Mouse (Mus musculus): Measurements from ENCODE around the gene Car10. TPM values are rescaled to one million over a fixed set of nuclear protein-coding genes. Genes with fewer than 3 reads are reported as not detected.

Gene Car10
- 14.8 and 15.0 TPM in 2 replicates for polyA plus RNA-seq (2015; fragmentation: Nextera tagmentation; extraction: Ambion mirVana)

GRCm38 (mm10) chr11:93097941-93098828 is at the start of gene Car10:
Car10 (plus strand) TSS chr11:93098028.
- whole genome bisulfite sequencing, result under 1% methylated on average over 46 of the region's 48 CpGs
- no peaks in the 10 kb centered on the region for H3K36me3 ChIP-seq
- H3K4me2 ChIP-seq (replicated peaks), result peak within 1 kb of the TSS; percentile 99
- peaks cover 27% of the 10 kb centered on the region for H3K4me1 ChIP-seq (replicated peaks)
- peak within 1 kb of the TSS; percentile 73 for H3K9ac ChIP-seq (replicated peaks)
- H3K27ac ChIP-seq, result peak within 1 kb of the TSS; percentile 78
- H3K27me3 ChIP-seq, result peaks cover 59% of the 10 kb centered on the region
- H3K9me3 ChIP-seq, result no peaks in the 10 kb centered on the region
- peak within 1 kb of the TSS; percentile 68 for H3K4me3 ChIP-seq (replicated peaks)
- ATAC-seq, result peak; percentile 55

DNA sequence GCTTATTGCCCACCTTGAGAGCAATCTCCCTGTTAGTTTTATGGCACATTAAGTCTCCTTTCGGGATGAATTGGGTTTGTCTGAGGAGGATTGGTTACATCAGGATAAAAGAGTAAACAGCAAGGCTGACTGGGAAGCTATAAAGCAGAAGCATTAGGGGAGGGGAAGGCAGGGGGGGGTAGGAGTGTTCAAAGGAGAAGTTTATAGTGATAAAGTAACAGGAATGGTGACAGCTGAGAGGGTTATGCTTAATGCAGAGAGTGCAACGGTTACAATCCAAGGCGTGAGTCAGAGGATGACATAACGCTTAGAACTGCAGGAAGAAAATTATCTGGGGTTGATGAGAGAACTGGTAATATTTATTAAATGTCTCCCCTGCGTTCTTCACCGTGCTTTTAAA is 32.8 kb upstream of the Car10 start:
- no peaks in the 10 kb centered on the region for H3K9me3 ChIP-seq
- no peak overlapping the region for H3K4me2 ChIP-seq (replicated peaks)
- no peak overlapping the region for H3K9ac ChIP-seq (replicated peaks)
- no peak overlapping the region for H3K4me3 ChIP-seq (replicated peaks)
- H3K27ac ChIP-seq, result no peak overlapping the region
- H3K36me3 ChIP-seq, result no peaks in the 10 kb centered on the region
- no peaks in the 10 kb centered on the region for H3K4me1 ChIP-seq (replicated peaks)
- no peak for ATAC-seq
- WGBS, result 78% methylated on average over 6 of the region's 6 CpGs
- H3K27me3 ChIP-seq, result no peaks in the 10 kb centered on the region

DNA sequence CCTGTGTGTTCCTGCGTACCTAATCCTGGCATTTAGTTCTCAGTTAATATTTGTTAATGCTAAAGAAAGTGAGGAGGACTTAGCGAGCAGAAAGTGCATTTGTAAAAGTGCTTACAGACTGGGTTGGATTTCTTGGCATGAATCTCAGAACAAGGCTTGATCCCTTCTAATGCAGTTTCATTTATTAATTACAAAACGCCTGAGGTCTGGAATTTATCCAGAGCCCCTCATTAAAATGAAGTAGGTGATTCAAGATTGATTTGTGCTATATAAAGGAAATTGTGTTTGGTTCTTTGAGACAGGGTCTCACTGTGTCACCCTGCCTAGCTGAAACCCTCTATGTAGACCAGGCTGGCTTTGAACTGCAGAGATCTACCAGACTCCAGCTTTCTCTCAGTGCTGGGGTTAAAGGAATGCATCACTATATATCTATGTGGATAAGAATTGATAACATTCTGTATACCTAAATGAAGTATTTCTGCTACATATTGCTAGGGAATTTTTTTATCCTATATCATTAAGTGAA is 32.1 kb upstream of the Car10 start:
- no peak overlapping the region for H3K27ac ChIP-seq
- no peaks in the 10 kb centered on the region for H3K9me3 ChIP-seq
- no peak for ATAC-seq
- H3K9ac ChIP-seq (replicated peaks), result no peak overlapping the region
- no peaks in the 10 kb centered on the region for H3K27me3 ChIP-seq
- H3K4me3 ChIP-seq (replicated peaks), result no peak overlapping the region
- H3K4me2 ChIP-seq (replicated peaks), result no peak overlapping the region
- H3K36me3 ChIP-seq, result no peaks in the 10 kb centered on the region
- H3K4me1 ChIP-seq (replicated peaks), result no peaks in the 10 kb centered on the region
- WGBS, result 74% methylated on average over 3 of the region's 3 CpGs

GRCm38 (mm10) chr11:93095588-93095987 is 2.2 kb upstream of the Car10 start:
- H3K4me2 ChIP-seq (replicated peaks), result no peak overlapping the region
- H3K9ac ChIP-seq (replicated peaks), result no peak overlapping the region
- no peak for ATAC-seq
- no peaks in the 10 kb centered on the region for H3K9me3 ChIP-seq
- H3K4me3 ChIP-seq (replicated peaks), result no peak overlapping the region
- no peak overlapping the region for H3K27ac ChIP-seq
- H3K4me1 ChIP-seq (replicated peaks), result peaks cover 27% of the 10 kb centered on the region
- no peaks in the 10 kb centered on the region for H3K36me3 ChIP-seq
- peaks cover 36% of the 10 kb centered on the region for H3K27me3 ChIP-seq
- 36% methylated on average over 2 of the region's 2 CpGs for WGBS

DNA sequence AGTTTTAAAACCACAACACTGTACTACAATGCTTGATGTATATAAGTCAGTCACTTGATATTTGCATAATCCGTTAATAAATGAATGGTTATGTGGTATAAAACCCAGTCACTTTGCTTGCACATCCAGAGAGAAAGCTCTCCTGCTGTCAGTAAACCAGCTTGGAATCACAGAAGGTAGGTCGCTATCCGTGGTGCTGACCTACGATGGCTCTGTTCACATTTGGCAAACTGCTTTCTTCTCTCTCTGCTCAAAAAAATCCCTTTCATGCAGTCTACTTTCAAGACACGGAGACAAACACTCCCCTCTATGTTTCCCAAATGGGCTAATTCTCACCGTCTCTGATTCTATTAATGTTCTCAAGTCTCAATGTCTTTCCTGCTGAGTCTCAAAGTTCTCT is 827 bp upstream of the Car10 start:
- Histone ChIP-seq H3K9ac (replicated peaks) (peak overlapping the region; percentile 73; the same call in 1 of the 2 replicates), H3K36me3 (no peaks in the 10 kb centered on the region), H3K9me3 (no peaks in the 10 kb centered on the region), H3K4me2 (replicated peaks) (peak overlapping the region; percentile 99), H3K4me1 (replicated peaks) (peaks cover 27% of the 10 kb centered on the region), H3K27ac (no peak overlapping the region), H3K4me3 (replicated peaks) (peak overlapping the region; percentile 68), H3K27me3 (peaks cover 50% of the 10 kb centered on the region)
- WGBS, result under 1% methylated on average over 6 of the region's 6 CpGs
- no peak for ATAC-seq

DNA sequence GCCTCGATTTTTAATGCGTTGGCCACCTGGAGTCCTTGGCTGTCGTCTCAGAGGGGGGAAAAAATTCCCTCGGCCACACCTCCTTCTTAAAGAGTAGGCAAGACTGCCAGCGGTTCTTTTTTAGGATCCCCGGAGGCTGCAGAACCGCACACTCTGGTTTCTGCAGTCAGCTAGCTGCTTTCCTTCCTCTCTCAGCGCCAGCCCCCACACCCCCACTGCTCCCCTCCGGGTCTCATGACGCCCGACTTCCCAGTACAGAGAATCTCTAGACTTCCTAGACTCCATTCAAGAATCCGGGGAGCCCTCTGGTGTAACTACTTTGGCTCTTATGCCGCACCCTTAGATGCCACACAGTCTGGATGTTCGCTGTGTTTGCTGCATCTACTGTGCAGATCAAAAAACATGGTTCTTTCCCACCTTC is 387 bp upstream of the Car10 start:
- H3K4me2 ChIP-seq (replicated peaks), result peak overlapping the region; percentile 99
- peak overlapping the region; percentile 68 for H3K4me3 ChIP-seq (replicated peaks)
- H3K27ac ChIP-seq, result no peak overlapping the region
- 2% methylated on average over 14 of the region's 14 CpGs for WGBS
- no peaks in the 10 kb centered on the region for H3K9me3 ChIP-seq
- peaks cover 27% of the 10 kb centered on the region for H3K4me1 ChIP-seq (replicated peaks)
- peaks cover 55% of the 10 kb centered on the region for H3K27me3 ChIP-seq
- H3K9ac ChIP-seq (replicated peaks), result peak overlapping the region; percentile 73
- no peak for ATAC-seq
- H3K36me3 ChIP-seq, result no peaks in the 10 kb centered on the region

GRCm38 (mm10) chr11:93098933-93099381 is 1.1 kb downstream of the Car10 start:
- Histone ChIP-seq H3K9ac (replicated peaks) (peak overlapping the region; percentile 73), H3K4me2 (replicated peaks) (peak overlapping the region; percentile 99), H3K36me3 (no peaks in the 10 kb centered on the region), H3K9me3 (no peaks in the 10 kb centered on the region), H3K27me3 (peaks cover 63% of the 10 kb centered on the region), H3K27ac (no peak overlapping the region), H3K4me1 (replicated peaks) (peaks cover 27% of the 10 kb centered on the region), H3K4me3 (replicated peaks) (peak overlapping the region; percentile 68)
- WGBS, result 0% methylated on average over 36 of the region's 37 CpGs
- peak; percentile 65 for ATAC-seq

DNA sequence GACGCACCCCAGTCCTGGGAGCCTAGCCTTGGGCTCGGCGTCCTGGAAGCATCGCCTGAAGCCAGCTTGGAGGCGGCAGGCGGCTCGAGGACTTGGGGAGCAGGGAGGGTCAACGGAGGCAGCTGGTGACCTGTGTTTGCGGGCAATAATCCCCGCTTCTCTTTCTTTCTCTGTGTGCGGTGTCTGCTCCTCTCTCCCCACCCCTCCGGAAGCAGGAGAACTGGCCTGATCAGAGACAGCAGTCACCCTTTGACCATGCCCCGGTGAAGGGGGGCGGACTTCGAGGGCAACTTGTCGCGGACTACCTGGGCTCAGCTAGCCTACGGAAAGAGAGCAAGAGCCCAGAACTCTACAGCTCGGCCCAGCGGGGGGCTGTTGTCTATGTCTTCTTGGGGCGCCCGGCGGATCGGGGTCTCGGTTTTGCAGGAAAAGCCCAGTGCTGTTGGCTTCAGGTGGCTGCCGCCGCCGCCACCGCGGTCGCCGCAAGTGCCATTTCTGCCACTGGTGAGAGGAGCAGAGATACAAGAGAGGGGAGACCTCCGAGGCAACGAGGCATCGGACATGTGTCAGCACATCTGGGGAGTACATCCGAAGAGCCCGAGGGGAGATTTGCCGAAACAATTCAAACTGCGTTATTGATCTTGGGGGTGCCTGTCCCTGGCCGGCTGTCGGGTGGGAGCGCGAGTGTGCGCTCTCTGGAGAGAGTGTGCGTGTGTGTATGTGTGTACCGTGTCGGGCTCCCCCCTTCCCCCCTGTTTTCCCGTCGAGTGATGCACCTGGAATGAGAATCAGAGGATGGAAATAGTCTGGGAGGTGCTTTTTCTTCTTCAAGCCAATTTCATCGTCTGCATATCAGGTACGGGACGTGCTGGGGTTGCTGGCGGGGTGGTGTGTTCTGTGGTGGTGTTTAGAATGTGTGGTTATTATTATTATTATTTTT is 1.9 kb downstream of the Car10 start:
- Histone ChIP-seq H3K4me1 (replicated peaks) (peaks cover 27% of the 10 kb centered on the region), H3K4me3 (replicated peaks) (peak overlapping the region; percentile 68), H3K36me3 (no peaks in the 10 kb centered on the region), H3K27ac (no peak overlapping the region), H3K4me2 (replicated peaks) (peak overlapping the region; percentile 99), H3K27me3 (peaks cover 63% of the 10 kb centered on the region), H3K9ac (replicated peaks) (peak overlapping the region; percentile 73), H3K9me3 (no peaks in the 10 kb centered on the region)
- under 1% methylated on average over 53 of the region's 53 CpGs for WGBS
- ATAC-seq, result peak; percentile 53

- H3K4me3 ChIP-seq (replicated peaks), result peak overlapping the region; percentile 68
- H3K4me2 ChIP-seq (replicated peaks), result peak overlapping the region; percentile 99
- H3K36me3 ChIP-seq, result no peaks in the 10 kb centered on the region
- peaks cover 63% of the 10 kb centered on the region for H3K27me3 ChIP-seq
- ATAC-seq, result no peak
- H3K9ac ChIP-seq (replicated peaks), result peak overlapping the region; percentile 42; the same call in 1 of the 2 replicates
- peaks cover 27% of the 10 kb centered on the region for H3K4me1 ChIP-seq (replicated peaks)
- H3K27ac ChIP-seq, result no peak overlapping the region
- WGBS, result 2% methylated on average over 6 of the region's 6 CpGs
- no peaks in the 10 kb centered on the region for H3K9me3 ChIP-seq
Measured at GRCm38 (mm10) chr11:93100606-93101005, 2.8 kb downstream of the Car10 start.

DNA sequence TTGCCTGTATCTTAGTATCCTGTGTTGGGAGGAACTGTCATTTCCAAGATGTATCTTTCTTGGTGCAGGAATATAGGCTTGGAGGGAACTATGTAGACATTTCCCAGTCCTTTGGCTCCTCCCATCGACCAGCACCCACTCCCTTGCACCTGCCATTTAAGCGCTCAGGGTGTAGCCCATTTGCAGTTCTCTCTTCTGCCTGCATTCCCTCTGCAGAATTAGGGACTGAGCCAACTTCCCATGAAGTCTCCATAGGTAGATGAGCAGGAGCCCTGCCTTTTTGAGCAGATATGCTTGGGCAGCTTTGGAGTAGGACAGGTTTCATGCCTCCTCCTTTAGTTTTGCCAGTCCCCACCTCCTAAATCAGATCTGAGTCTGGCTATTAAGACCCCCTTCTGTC is 3.3 kb downstream of the Car10 start:
- WGBS, result 6% methylated on average over 2 of the region's 2 CpGs
- H3K4me3 ChIP-seq (replicated peaks), result peak overlapping the region; percentile 68

DNA sequence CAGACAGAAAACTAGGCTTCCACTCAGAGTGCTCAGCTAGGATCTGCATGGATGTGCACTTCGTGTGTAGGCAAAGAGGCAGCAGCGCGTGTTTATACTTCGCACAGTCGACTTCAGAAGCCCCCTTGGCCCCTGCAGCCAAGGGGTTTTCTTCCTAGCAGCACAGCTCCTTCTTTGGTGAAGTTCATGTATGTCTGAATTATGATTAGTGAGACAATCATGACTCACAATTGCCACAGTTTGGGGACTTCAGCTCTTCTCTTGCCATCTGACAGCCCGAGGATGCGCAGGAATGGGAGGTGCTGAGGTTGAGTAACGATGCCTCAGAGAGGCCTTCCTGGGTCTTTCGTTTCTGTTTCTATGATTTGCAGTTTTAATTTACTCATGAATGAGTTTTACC is 4.5 kb downstream of the Car10 start:
- no peak for ATAC-seq
- peak overlapping the region; percentile 68; the same call in 1 of the 2 replicates for H3K4me3 ChIP-seq (replicated peaks)
- no peaks in the 10 kb centered on the region for H3K9me3 ChIP-seq
- peaks cover 22% of the 10 kb centered on the region for H3K4me1 ChIP-seq (replicated peaks)
- no peak overlapping the region for H3K27ac ChIP-seq
- H3K9ac ChIP-seq (replicated peaks), result no peak overlapping the region
- no peaks in the 10 kb centered on the region for H3K36me3 ChIP-seq
- peak overlapping the region; percentile 99 for H3K4me2 ChIP-seq (replicated peaks)
- WGBS, result 87% methylated on average over 9 of the region's 9 CpGs
- peaks cover 53% of the 10 kb centered on the region for H3K27me3 ChIP-seq

More for the DNA sequence above, 3.3 kb downstream of the Car10 start:
- no peak for ATAC-seq
- peak overlapping the region; percentile 99 for H3K4me2 ChIP-seq (replicated peaks)
- peak overlapping the region; percentile 42; the same call in 1 of the 2 replicates for H3K9ac ChIP-seq (replicated peaks)
- peaks cover 60% of the 10 kb centered on the region for H3K27me3 ChIP-seq
- no peak overlapping the region for H3K27ac ChIP-seq
- H3K9me3 ChIP-seq, result no peaks in the 10 kb centered on the region
- H3K36me3 ChIP-seq, result no peaks in the 10 kb centered on the region
- peaks cover 27% of the 10 kb centered on the region for H3K4me1 ChIP-seq (replicated peaks)
